Mouse (Mus musculus): ENCODE data around the gene Pik3c2b.

Gene Pik3c2b

DNA sequence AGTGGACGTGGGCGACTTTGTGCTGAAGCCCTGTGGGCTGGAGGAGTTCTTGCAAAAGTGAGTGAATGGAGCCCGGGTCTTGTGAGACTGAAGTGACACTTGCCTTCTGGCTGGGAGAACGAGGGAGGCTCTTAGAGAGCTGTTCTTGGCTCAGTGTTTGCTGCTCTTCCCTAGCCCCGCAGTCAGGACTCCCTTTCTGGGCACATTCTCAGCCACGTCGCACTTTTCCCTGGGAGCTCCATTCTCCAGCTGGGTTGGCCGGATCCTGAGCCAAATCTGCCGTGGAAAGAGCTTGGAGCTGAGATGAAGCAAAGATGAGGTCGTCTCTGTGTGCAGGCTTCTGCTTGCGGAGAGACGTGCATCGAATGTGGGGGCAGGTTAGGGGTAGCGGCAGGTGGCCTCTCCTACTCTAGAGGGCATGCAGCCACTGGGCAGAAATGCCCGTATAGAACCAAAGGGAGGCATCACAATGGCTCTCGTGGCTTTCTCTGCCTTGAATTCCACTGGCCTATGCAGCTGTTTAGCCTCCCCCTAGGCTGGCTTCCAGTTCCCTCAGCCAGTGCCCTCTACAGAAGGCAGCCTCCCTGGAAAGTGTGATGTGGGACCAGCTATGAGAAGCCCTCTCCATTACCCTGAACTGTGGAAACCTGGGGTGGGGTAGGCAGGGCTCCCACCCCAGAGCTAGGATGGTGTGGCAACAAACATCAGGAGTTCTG, 26.4 kb downstream of the Pik3c2b start:
- DNase-seq (ENCODE audit: low read depth, low spot score) = no peak

DNA sequence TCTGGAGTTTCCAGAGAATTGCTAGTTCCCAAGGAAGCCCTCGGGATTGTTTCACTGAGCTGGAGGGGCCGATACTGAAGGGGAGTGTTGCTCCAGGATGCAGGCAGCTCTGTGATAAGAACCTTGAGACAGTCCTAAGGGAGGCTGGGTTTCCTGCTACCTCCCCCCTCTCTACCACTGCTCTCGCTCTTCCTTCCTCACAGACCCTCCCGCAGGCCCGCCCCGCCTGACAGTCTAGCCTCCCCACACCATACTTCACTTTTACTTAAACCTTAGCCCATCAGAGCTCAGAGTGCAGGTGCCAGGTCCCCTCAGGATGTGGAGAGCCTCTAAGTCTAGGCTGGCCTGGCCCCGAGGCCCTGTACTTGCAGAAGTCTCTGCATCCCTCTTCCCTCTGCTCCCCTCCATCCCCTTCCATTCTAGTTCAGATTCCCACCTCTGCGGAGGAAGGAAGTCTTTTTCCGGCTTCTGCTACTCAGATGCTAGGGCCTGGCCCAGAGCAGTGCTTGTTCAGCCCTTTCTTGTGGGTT, 27.9 kb downstream of the Pik3c2b start:
- DNase-seq (ENCODE audit: low read depth, low spot score) = no peak

- DNase-seq (ENCODE audit: low read depth, low spot score) = no peak
Observed at GRCm38 (mm10) chr1:133074541-133074940, 29.1 kb downstream of the Pik3c2b start.

- DNase-seq (ENCODE audit: low read depth, low spot score) = no peak
Observed at GRCm38 (mm10) chr1:133075651-133076400, 30.4 kb downstream of the Pik3c2b start.

- DNase-seq (ENCODE audit: low read depth, low spot score) = no peak
Observed at GRCm38 (mm10) chr1:133076681-133077514, 31.4 kb downstream of the Pik3c2b start.

DNA sequence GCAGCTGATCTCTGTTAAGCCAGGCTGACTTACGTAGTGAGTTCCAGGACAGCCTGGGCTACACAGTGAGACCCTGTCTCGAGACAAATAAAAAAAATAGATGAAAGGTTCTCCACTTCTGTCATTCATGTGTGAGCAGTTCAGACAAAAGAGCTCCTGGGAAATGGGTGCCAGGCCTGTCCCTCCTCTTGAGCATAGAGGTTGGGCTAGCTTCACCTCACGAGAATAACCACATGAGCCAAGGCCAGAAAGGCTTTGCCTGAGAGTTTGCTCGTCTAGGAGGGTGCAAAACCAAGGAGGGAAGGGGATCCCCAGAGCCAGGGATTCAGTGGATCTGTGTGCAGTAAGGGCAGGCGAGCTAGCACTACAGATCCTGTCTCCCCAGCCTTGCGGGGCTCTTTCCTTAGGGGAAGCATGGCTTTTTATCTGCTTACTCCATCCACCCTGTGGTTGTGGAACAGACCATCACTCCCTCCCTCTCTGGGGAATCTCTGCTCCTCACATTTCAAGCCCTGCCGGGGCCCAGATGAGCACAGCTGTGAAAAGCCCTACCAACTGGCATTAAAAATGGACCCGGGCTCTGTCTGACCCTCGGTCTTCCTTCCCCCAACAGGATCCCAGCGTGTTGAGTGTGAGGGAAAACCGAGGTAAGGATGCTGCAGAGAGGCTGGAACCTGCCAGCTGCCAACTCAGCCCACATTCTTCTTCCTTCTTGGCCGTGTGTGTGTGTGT, 32.3 kb downstream of the Pik3c2b start:
- DNase-seq (ENCODE audit: low read depth, low spot score) = peak; percentile 23

GRCm38 (mm10) chr1:133078338-133078727, 32.9 kb downstream of the Pik3c2b start:
- no peak for DNase-seq (ENCODE audit: low read depth, low spot score)

GRCm38 (mm10) chr1:133079509-133079908, 34.0 kb downstream of the Pik3c2b start:
- no peak for DNase-seq (ENCODE audit: low read depth, low spot score)

DNA sequence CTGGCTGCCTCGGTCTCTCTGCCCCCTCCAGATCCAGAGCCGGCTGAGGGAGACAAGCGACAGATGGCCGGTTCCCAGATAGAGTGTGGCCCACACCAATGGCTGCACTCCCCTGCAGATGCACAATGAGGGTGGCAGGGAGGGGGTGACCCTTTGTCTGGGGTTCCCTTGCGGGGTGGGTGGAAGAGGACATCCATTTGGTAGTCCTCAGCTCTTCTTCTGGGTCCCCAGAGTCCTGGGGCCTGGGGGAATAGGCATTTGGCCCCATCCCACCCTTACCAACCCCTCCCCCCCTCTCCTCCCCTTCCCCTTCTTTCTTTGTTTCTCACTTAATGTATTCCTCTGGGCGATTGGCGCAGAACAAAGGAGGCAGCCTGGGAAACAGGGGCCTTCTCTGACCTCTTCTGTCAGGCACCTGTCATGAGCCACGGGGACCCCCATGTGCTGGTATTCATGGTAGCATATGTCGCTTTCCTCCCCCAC, 34.7 kb downstream of the Pik3c2b start:
- DNase-seq (ENCODE audit: low read depth, low spot score) = no peak

GRCm38 (mm10) chr1:133080717-133081116, 35.2 kb downstream of the Pik3c2b start:
- DNase-seq (ENCODE audit: low read depth, low spot score) = no peak

DNA sequence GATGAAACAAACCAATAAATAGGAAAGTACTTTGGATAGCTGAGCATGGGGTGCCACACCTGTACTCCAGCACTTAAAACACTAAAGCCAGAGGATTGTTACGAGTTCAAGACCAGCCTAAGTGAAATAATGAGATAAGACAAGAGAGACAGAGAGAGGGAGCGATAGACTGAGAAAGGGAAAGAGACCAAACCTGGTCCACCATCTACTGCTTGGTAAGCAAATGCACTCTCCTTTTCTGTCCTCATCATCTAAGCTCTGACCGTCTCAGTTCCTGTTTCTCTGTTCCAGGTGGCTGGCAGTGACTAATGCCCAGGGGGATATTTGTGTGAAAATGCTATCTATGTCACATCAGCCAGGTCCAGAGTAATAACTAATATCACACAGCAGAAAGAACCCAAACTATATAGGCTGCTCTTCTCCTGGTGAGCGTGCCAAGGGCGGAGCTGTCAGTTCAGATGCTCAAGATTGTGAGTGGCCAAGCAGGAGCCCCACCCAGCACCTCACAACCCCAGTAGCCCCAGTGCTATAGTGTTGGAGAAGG, 37.6 kb downstream of the Pik3c2b start:
- no peak for DNase-seq (ENCODE audit: low read depth, low spot score)

DNA sequence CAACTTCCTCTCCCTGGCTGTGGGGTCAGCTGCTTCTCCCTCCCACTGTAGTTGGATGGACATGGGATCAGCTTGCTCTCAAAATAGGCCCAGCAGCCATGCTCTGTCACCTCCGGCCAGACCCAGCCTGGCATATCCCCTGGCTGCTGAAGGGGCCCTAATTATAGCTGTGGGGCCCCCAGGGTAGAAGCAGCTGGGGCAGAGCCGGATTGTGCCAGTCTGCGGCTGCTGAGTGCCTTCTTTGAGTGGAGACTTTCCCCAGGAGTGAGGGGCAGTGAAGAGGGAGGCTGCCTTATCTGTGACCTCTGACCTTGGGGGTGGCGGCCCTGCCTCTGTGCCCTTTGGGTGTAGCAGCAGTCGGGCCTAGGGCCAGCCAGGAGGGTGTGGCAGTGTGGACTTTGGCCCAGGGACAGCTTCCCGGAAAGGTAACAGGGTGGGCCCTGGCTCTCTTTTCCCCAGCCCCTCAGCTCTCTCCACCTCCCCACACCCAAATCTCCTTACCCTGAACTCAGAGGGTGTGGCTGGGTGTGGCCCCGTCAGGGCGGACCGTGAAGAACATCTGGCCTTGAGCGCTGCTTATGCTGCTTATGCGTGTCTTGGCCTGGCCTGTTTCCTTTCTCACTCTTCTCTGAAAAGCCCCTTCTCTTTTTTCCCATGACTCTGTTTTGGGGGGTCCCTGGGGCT, 38.6 kb downstream of the Pik3c2b start:
- DNase-seq (ENCODE audit: low read depth, low spot score) = no peak

DNA sequence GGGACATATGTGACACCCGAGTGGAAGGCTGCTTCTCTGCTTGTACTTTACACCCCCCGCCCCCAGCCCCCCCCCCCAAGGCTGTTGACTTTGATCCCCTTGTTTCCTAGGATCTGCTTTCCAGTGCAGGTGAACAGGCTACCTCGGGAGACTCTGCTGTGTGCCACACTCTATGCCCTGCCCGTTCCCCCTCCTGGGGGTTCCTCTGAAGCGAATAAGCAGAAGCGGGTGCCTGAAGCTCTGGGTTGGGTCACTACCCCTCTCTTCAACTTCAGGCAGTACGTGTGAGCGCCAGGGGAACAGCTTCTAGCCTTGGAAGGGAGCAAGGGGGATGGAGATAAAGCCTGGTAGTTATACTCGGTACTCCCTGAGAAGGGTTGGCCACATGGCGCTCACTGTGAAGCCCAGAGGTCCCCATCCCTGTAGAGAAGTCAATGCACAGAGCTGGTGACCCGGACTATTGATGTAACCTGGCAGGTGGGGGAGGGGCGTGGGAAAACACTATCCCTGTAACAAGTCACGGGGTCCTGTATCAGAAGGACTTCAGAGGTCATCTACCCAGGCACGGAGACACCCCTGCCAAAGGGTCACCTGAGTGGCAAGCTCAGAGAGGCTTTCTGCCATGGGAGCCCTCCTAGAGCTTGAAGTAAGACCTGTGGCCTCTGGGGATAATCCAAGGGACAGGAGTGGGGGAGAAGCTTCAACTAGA, 39.4 kb downstream of the Pik3c2b start:
- no peak for DNase-seq (ENCODE audit: low read depth, low spot score)

- no peak for DNase-seq (ENCODE audit: low read depth, low spot score)
Observed at GRCm38 (mm10) chr1:133085417-133085742, 39.9 kb downstream of the Pik3c2b start.

- DNase-seq (ENCODE audit: low read depth, low spot score) = no peak
Observed at GRCm38 (mm10) chr1:133086804-133087203, 41.3 kb downstream of the Pik3c2b start.

DNA sequence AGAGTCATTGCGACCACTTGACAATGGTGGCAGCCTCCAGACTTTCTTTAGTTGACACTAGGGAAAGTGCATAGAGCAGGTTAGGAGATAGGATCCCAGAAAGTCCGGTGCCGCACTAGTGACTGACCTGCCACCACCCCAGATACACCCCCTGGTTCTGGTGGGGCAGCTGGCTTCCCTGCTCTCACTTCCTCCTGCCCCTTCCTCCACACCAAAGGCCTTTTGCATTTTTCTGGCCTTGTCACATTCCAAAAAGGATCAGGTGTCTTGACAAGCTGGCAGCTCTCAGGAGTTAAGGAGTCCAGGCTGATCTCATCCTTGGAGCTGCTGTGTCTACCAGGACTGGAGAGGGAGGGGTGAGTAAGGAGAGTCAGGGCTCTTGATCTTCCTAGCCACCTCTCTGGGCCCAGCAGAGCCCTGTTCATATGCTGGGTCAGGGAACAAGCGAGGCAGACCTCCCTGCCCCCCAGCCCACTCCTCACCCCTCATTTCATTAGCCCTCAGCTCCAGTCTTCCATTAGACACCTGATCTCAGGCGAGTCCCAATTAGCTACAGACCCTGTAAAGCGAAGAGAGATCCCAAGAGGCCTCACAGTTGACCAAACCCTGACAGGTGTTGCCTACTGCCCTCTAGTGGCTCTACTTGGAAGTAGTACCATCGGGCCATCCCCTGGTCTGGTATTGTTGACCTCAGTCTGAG, 41.9 kb downstream of the Pik3c2b start:
- DNase-seq (ENCODE audit: low read depth, low spot score) = peak; percentile 73

DNA sequence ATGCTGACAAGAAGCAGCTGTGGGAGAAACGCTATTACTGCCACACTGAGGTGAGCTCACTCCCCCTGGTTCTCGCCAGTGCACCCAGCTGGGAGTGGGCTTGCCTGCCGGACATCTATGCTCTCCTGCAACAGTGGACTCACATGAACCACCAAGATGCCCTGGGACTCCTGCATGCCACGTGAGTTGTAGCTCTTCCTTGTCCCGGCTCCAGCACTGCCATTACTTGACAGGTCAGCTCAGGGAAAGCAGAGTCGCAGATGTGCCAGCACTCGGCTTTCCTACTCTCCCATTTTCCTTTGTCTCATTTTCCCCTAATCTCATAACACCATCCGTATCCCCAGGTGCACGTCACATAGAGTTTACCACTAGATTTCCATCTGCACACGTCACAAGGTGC, 42.7 kb downstream of the Pik3c2b start:
- DNase-seq (ENCODE audit: low read depth, low spot score) = no peak

GRCm38 (mm10) chr1:133089415-133089814, 43.9 kb downstream of the Pik3c2b start:
- no peak for DNase-seq (ENCODE audit: low read depth, low spot score)

DNA sequence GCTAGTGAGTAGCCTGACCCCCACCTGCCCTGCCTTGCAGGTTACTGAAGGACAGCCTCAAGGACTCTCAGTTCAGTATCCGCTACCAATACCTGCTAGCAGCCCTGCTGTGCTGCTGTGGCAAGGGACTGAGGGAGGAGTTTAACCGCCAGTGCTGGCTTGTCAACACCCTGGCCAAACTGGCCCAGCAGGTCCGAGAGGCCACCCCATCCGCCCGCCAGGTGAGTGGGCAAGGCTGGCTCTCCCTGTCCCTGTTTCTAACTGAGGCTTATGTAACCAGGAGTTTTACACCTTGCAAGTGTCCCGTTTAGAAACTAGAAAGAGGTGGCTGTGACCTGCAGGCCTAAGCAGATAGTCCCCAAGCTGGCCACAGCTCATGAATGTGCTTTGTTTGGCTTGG, 45.2 kb downstream of the Pik3c2b start:
- DNase-seq (ENCODE audit: low read depth, low spot score) = no peak

Data from 3T3-L1 (cell line).